Mouse (Mus musculus) heart, postnatal 0 days (tissue): ENCODE measurements at regions not wholly inside any gene's neighbourhood (a gene's known extent, or its start where the extent isn't known, plus 50 kb on each side); places are given as distances from the start of the nearest gene placed in this dataset.

Experiments used
- CTCF ChIP-seq: IDR thresholded peaks from 2 replicates; pipeline ENCODE4 v1.5.1; 2016; ENCODE audit warnings: antibody characterized with exemption, control low read depth, low read depth
- EP300 ChIP-seq: IDR thresholded peaks from 2 replicates; pipeline ENCODE4 v1.6.1; 2016; ENCODE audit warnings: antibody characterized with exemption, low read depth

DNA sequence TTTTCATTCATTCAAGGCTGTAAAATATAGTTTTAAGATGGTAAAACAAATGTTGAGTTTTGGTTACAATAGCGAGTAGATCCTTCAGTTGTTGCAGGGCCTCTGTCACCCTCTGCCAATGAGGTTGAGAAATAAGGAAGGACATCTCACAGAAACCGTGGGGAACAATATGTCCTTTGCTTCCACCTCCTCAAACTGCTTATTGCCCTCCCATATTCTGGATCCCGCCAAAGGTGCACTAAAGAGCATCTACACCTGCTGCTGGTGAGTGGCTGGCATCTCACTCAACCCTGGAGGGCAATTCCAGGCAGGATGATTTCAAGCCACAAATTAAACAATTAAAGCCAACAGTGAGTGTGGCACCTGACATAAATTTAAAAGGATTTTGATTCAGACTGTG, 53.4 kb downstream of the Prr30 start:
- no peak for TF ChIP-seq CTCF
- TF ChIP-seq EP300, result no peak
